Mouse (Mus musculus): Measurements from ENCODE around the gene Cst9. TPM values are rescaled to one million over a fixed set of nuclear protein-coding genes. Genes with fewer than 3 reads are reported as not detected.

Cst9 gene
- total RNA-seq (2014; fragmentation: Nextera tagmentation) (not detected in 2 replicates), total RNA-seq (2017) (not detected in 2 replicates)

GRCm38 (mm10) chr2:148834912-148835311, at the start of gene Cst9:
Gene Cst9, plus strand, starts transcription at chr2:148835147.
- no peak for ATAC-seq (replicated peaks; ENCODE audit: poor library complexity, severe bottlenecking)

- ATAC-seq (replicated peaks; ENCODE audit: poor library complexity, severe bottlenecking), result no peak
These were observed 45.8 kb upstream of the Cst9 start, which contains the start of gene Cst12 for GRCm38 (mm10) chr2:148789142-148789541. Gene Cst12, plus strand, starts transcription at chr2:148789361.

- ATAC-seq (replicated peaks; ENCODE audit: poor library complexity, severe bottlenecking), result no peak
These were observed 36.5 kb upstream of the Cst9 start, which contains the start of gene Cst8 for GRCm38 (mm10) chr2:148798485-148798884. Gene Cst8, plus strand, starts transcription at chr2:148798785.

GRCm38 (mm10) chr2:148801491-148801921, 33.4 kb upstream of the Cst9 start:
- peak; percentile 44; the same call in 1 of the 2 replicates for ATAC-seq (replicated peaks; ENCODE audit: poor library complexity, severe bottlenecking)

GRCm38 (mm10) chr2:148806696-148807095, 28.3 kb upstream of the Cst9 start:
- ATAC-seq (replicated peaks; ENCODE audit: poor library complexity, severe bottlenecking), result no peak

- ATAC-seq (replicated peaks; ENCODE audit: poor library complexity, severe bottlenecking), result no peak
These were observed 15.0 kb upstream of the Cst9 start, which contains the start of gene Cst13 for GRCm38 (mm10) chr2:148819909-148820308. Gene Cst13, plus strand, starts transcription at chr2:148820081.

- no peak for ATAC-seq (replicated peaks; ENCODE audit: poor library complexity, severe bottlenecking)
These were observed 9.0 kb upstream of the Cst9 start for GRCm38 (mm10) chr2:148825986-148826385.

- ATAC-seq (replicated peaks; ENCODE audit: poor library complexity, severe bottlenecking), result no peak
These were observed 3.3 kb downstream of the Cst9 start for GRCm38 (mm10) chr2:148838075-148838777.

- no peak for ATAC-seq (replicated peaks; ENCODE audit: poor library complexity, severe bottlenecking)
These were observed 4.3 kb downstream of the Cst9 start for GRCm38 (mm10) chr2:148839224-148839623.

- peak; percentile 90 for ATAC-seq (replicated peaks; ENCODE audit: poor library complexity, severe bottlenecking)
These were observed 16.4 kb downstream of the Cst9 start for GRCm38 (mm10) chr2:148851116-148851906.

GRCm38 (mm10) chr2:148856630-148857400, 21.9 kb downstream of the Cst9 start:
- ATAC-seq (replicated peaks; ENCODE audit: poor library complexity, severe bottlenecking), result peak; percentile 95

- ATAC-seq (replicated peaks; ENCODE audit: poor library complexity, severe bottlenecking), result 0 out of 2 replicates have a peak, but pooled peaks have one; percentile 5
These were observed 22.6 kb downstream of the Cst9 start for GRCm38 (mm10) chr2:148857506-148857905.

GRCm38 (mm10) chr2:148860993-148861392, 26.0 kb downstream of the Cst9 start:
- ATAC-seq (replicated peaks; ENCODE audit: poor library complexity, severe bottlenecking), result no peak

- no peak for ATAC-seq (replicated peaks; ENCODE audit: poor library complexity, severe bottlenecking)
These were observed 26.7 kb downstream of the Cst9 start for GRCm38 (mm10) chr2:148861693-148862092.

GRCm38 (mm10) chr2:148864966-148865365, 30.0 kb downstream of the Cst9 start, which contains the start of gene 9230104L09Rik:
Gene 9230104L09Rik, minus strand, starts transcription at chr2:148865038.
- no peak for ATAC-seq (replicated peaks; ENCODE audit: poor library complexity, severe bottlenecking)

- ATAC-seq (replicated peaks; ENCODE audit: poor library complexity, severe bottlenecking), result peak; percentile 52; the same call in 1 of the 2 replicates
These were observed 34.0 kb downstream of the Cst9 start for GRCm38 (mm10) chr2:148868959-148869358.

- ATAC-seq (replicated peaks; ENCODE audit: poor library complexity, severe bottlenecking), result no peak
These were observed 35.6 kb downstream of the Cst9 start for GRCm38 (mm10) chr2:148870526-148870925.

- no peak for ATAC-seq (replicated peaks; ENCODE audit: poor library complexity, severe bottlenecking)
These were observed 37.9 kb downstream of the Cst9 start for GRCm38 (mm10) chr2:148872860-148873259.

GRCm38 (mm10) chr2:148874224-148874616, 39.3 kb downstream of the Cst9 start:
- no peak for ATAC-seq (replicated peaks; ENCODE audit: poor library complexity, severe bottlenecking)

GRCm38 (mm10) chr2:148874617-148875334, 39.8 kb downstream of the Cst9 start:
- ATAC-seq (replicated peaks; ENCODE audit: poor library complexity, severe bottlenecking), result peak; percentile 40
